Mouse (Mus musculus) E14TG2a.4 (cell line): Measurements from ENCODE around the gene Rnf157.

Experiments used
- CTCF ChIP-seq: conservative IDR thresholded peaks from 2 replicates; pipeline ENCODE4 v1.5.1; 2014; ENCODE audit warnings: low read length
- NANOG ChIP-seq: IDR thresholded peaks from 2 replicates; pipeline ENCODE4 v1.6.1; 2014; ENCODE audit warnings: borderline replicate concordance, low read length, mixed read lengths
- POU5F1 ChIP-seq: IDR thresholded peaks from 2 replicates; pipeline ENCODE4 v1.6.1; 2014; ENCODE audit warnings: low read length, borderline replicate concordance

GRCm38 (mm10) chr11:116412028-116412827, 604 bp downstream of the Rnf157 start:
- TF ChIP-seq CTCF (no peak), NANOG (no peak), POU5F1 (no peak)
